Mouse (Mus musculus) MEL (cell line): Measurements from ENCODE around the gene Ddx21. TPM values are rescaled to one million over a fixed set of nuclear protein-coding genes. Genes with fewer than 3 reads are reported as not detected.
A peak's percentile ranks its signal among the peaks of the same experiment; 100 is the strongest.

Experiments
- DNase-seq: peaks from one replicate; pipeline ENCODE4 v3.0.0; 2011; ENCODE audit warnings: low read depth, low spot score
- H3K27ac ChIP-seq: 2 replicates; pipeline ENCODE4 v1.5.1; 2012; ENCODE audit warnings: low read depth, mild to moderate bottlenecking, control low read depth, low read length, moderate library complexity; ENCODE audit not compliant: control insufficient read depth
- H3K27me3 ChIP-seq, 2 experiments: fragments of 150-350 bp in 1 of 2; sonication (generic) in 1 of 2; 2 replicates each; pipeline ENCODE4 v1.6.1; 2012; ENCODE audit warnings: low read length in 2 of 2, mild to moderate bottlenecking in 2 of 2, improper control_type of control experiment in 1 of 2, moderate library complexity in 1 of 2; ENCODE audit not compliant: insufficient read depth in 2 of 2, control insufficient read depth in 1 of 2
- H3K36me3 ChIP-seq, 2 experiments: 2 replicates each; pipeline ENCODE4 v1.6.1; 2012 to 2014; ENCODE audit warnings: low read length in 2 of 2, improper control_type of control experiment in 1 of 2, inconsistent platforms in 1 of 2, mild to moderate bottlenecking in 1 of 2; ENCODE audit not compliant: insufficient read depth in 2 of 2, control insufficient read depth in 1 of 2
- H3K4me1 ChIP-seq, 2 experiments: fragments of 150-350 bp in 1 of 2; sonication (generic) in 1 of 2; 2 replicates each; pipeline ENCODE4 v1.6.1; 2012; ENCODE audit warnings: low read length in 2 of 2, improper control_type of control experiment in 1 of 2, mild to moderate bottlenecking in 1 of 2; ENCODE audit not compliant: insufficient read depth in 2 of 2, control insufficient read depth in 1 of 2
- H3K4me3 ChIP-seq, 2 experiments: fragments of 150-350 bp in 1 of 2; sonication (generic) in 1 of 2; 2 replicates each; pipeline ENCODE4 v1.5.1; 2012; ENCODE audit warnings: low read depth in 2 of 2, low read length in 2 of 2, mild to moderate bottlenecking in 2 of 2, moderate library complexity in 2 of 2, control low read depth in 1 of 2, improper control_type of control experiment in 1 of 2; ENCODE audit not compliant: control insufficient read depth in 1 of 2, insufficient read depth in 1 of 2
- H3K79me2 ChIP-seq: 2 replicates; pipeline ENCODE4 v1.6.1; 2012; ENCODE audit warnings: mild to moderate bottlenecking, low read length, moderate library complexity; ENCODE audit not compliant: control insufficient read depth, poor library complexity, insufficient read depth
- H3K9ac ChIP-seq: 2 replicates; pipeline ENCODE4 v1.6.1; 2012; ENCODE audit warnings: low read depth, mild to moderate bottlenecking, control low read depth, low read length, moderate library complexity; ENCODE audit not compliant: control insufficient read depth, poor library complexity, severe bottlenecking
- H3K9me3 ChIP-seq: fragments of 150-350 bp; sonication (generic); replicated peaks from 2 replicates; pipeline ENCODE4 v1.6.1; 2012; ENCODE audit warnings: mild to moderate bottlenecking, low read length, improper control_type of control experiment, moderate library complexity; ENCODE audit not compliant: insufficient read depth
- BHLHE40 ChIP-seq: IDR thresholded peaks from 2 replicates; pipeline ENCODE4 v1.6.1; 2012; ENCODE audit warnings: low read depth, mild to moderate bottlenecking, inconsistent platforms, low read length, improper control_type of control experiment, borderline replicate concordance
- CHD1 ChIP-seq: IDR thresholded peaks from 2 replicates; pipeline ENCODE4 v1.6.1; 2012; ENCODE audit warnings: low read depth, mild to moderate bottlenecking, inconsistent platforms, low read length, improper control_type of control experiment
- CHD2 ChIP-seq: IDR thresholded peaks from 2 replicates; pipeline ENCODE4 v1.6.1; 2011; ENCODE audit warnings: low read length, improper control_type of control experiment
- CTCF ChIP-seq, 3 experiments: IDR thresholded peaks in 2 of 3; conservative IDR thresholded peaks in 1 of 3; 2 replicates each; pipeline ENCODE4 v1.5.1; 2011 to 2012; ENCODE audit warnings: low read length in 3 of 3, low read depth in 2 of 3, mild to moderate bottlenecking in 2 of 3, improper control_type of control experiment in 1 of 3, inconsistent platforms in 1 of 3, mixed read lengths in 1 of 3, moderate library complexity in 1 of 3; ENCODE audit not compliant: control insufficient read depth in 1 of 3, insufficient read depth in 1 of 3, poor library complexity in 1 of 3, severe bottlenecking in 1 of 3
- E2F4 ChIP-seq: IDR thresholded peaks from 2 replicates; pipeline ENCODE4 v1.6.1; 2011; ENCODE audit warnings: low read depth, low read length, improper control_type of control experiment, borderline replicate concordance
- ELF1 ChIP-seq: IDR thresholded peaks from 2 replicates; pipeline ENCODE4 v1.6.1; 2014; ENCODE audit warnings: low read depth, mild to moderate bottlenecking, inconsistent platforms, low read length, improper control_type of control experiment, moderate library complexity
- ETS1 ChIP-seq: IDR thresholded peaks from 2 replicates; pipeline ENCODE4 v1.6.1; 2012; ENCODE audit warnings: low read depth, mild to moderate bottlenecking, inconsistent platforms, low read length, improper control_type of control experiment, moderate library complexity
- GABPA ChIP-seq: IDR thresholded peaks from 2 replicates; pipeline ENCODE4 v1.6.1; 2012; ENCODE audit warnings: low read depth, mild to moderate bottlenecking, inconsistent platforms, low read length, improper control_type of control experiment, moderate library complexity
- GATA1 ChIP-seq: IDR thresholded peaks from 2 replicates; pipeline ENCODE4 v1.6.1; 2011; ENCODE audit warnings: low read depth, low read length, improper control_type of control experiment
- HCFC1 ChIP-seq: IDR thresholded peaks from 2 replicates; pipeline ENCODE4 v1.6.1; 2012; ENCODE audit warnings: low read depth, mild to moderate bottlenecking, inconsistent platforms, low read length, improper control_type of control experiment, moderate library complexity
- JUND ChIP-seq: IDR thresholded peaks from 2 replicates; pipeline ENCODE4 v1.6.1; 2011; ENCODE audit warnings: low read depth, mild to moderate bottlenecking, improper control_type of control experiment, low read length
- KAT2A ChIP-seq: conservative IDR thresholded peaks from 2 replicates; pipeline ENCODE4 v1.6.1; 2012; ENCODE audit warnings: low read depth, low read length, improper control_type of control experiment, inconsistent platforms
- MAFK ChIP-seq: IDR thresholded peaks from 2 replicates; pipeline ENCODE4 v1.6.1; 2011; ENCODE audit warnings: low read depth, mild to moderate bottlenecking, low read length, improper control_type of control experiment, borderline replicate concordance
- MAX ChIP-seq: IDR thresholded peaks from 2 replicates; pipeline ENCODE4 v1.6.1; 2011; ENCODE audit warnings: low read length, improper control_type of control experiment
- MAZ ChIP-seq: IDR thresholded peaks from 2 replicates; pipeline ENCODE4 v1.6.1; 2012; ENCODE audit warnings: low read depth, mild to moderate bottlenecking, inconsistent platforms, low read length, improper control_type of control experiment
- MEF2A ChIP-seq: IDR thresholded peaks from 2 replicates; pipeline ENCODE4 v1.6.1; 2014; ENCODE audit warnings: low read depth, mild to moderate bottlenecking, inconsistent platforms, low read length, improper control_type of control experiment; ENCODE audit not compliant: poor library complexity, insufficient replicate concordance, severe bottlenecking; ENCODE audit errors: extremely low read depth
- MXI1 ChIP-seq: IDR thresholded peaks from 2 replicates; pipeline ENCODE4 v1.6.1; 2011; ENCODE audit warnings: mild to moderate bottlenecking, low read depth, low read length, improper control_type of control experiment
- MYB ChIP-seq: IDR thresholded peaks from 2 replicates; pipeline ENCODE4 v1.6.1; 2011; ENCODE audit warnings: mild to moderate bottlenecking, low read depth, low read length, improper control_type of control experiment
- MYC ChIP-seq: IDR thresholded peaks from 2 replicates; pipeline ENCODE4 v1.6.1; 2011; ENCODE audit warnings: low read depth, mild to moderate bottlenecking, low read length, improper control_type of control experiment, moderate library complexity
- NELFE ChIP-seq: IDR thresholded peaks from 2 replicates; pipeline ENCODE4 v1.6.1; 2011; ENCODE audit warnings: low read depth, low read length, improper control_type of control experiment
- NRF1 ChIP-seq: IDR thresholded peaks from 2 replicates; pipeline ENCODE4 v1.6.1; 2014; ENCODE audit warnings: low read depth, mild to moderate bottlenecking, inconsistent platforms, low read length, improper control_type of control experiment, moderate library complexity; ENCODE audit not compliant: poor library complexity, insufficient read depth, severe bottlenecking
- POLR2A ChIP-seq, 2 experiments: IDR thresholded peaks; 2 replicates each; pipeline ENCODE4 v1.6.1; 2011 to 2012; ENCODE audit warnings: low read length in 2 of 2, mild to moderate bottlenecking in 2 of 2, control low read depth in 1 of 2, improper control_type of control experiment in 1 of 2, low read depth in 1 of 2, moderate library complexity in 1 of 2; ENCODE audit not compliant: control insufficient read depth in 1 of 2, insufficient read depth in 1 of 2, poor library complexity in 1 of 2
- POLR2AphosphoS2 ChIP-seq: IDR thresholded peaks from 2 replicates; pipeline ENCODE4 v1.6.1; 2011; ENCODE audit warnings: low read length, improper control_type of control experiment
- POLR2AphosphoS5 ChIP-seq: IDR thresholded peaks from 2 replicates; pipeline ENCODE4 v1.6.1; 2012; ENCODE audit warnings: low read depth, borderline replicate concordance, mild to moderate bottlenecking, inconsistent platforms, low read length, moderate library complexity, mixed read lengths
- RAD21 ChIP-seq: IDR thresholded peaks from 2 replicates; pipeline ENCODE4 v1.6.1; 2011; ENCODE audit warnings: mild to moderate bottlenecking, low read depth, low read length, improper control_type of control experiment
- RCOR1 ChIP-seq: IDR thresholded peaks from 2 replicates; pipeline ENCODE4 v1.6.1; 2012; ENCODE audit warnings: low read depth, mild to moderate bottlenecking, inconsistent platforms, low read length, improper control_type of control experiment
- SIN3A ChIP-seq: IDR thresholded peaks from 2 replicates; pipeline ENCODE4 v1.6.1; 2012; ENCODE audit warnings: low read length, improper control_type of control experiment, inconsistent platforms
- SMC3 ChIP-seq: IDR thresholded peaks from 2 replicates; pipeline ENCODE4 v1.6.1; 2011; ENCODE audit warnings: low read depth, low read length, improper control_type of control experiment
- TAL1 ChIP-seq: IDR thresholded peaks from 2 replicates; pipeline ENCODE4 v1.6.1; 2012; ENCODE audit warnings: mild to moderate bottlenecking, inconsistent platforms, low read length, moderate library complexity, mixed read lengths
- TBP ChIP-seq: IDR thresholded peaks from 2 replicates; pipeline ENCODE4 v1.8.0; 2011; ENCODE audit warnings: low read depth, low read length, improper control_type of control experiment
- TCF12 ChIP-seq: IDR thresholded peaks from 2 replicates; pipeline ENCODE4 v1.6.1; 2014; ENCODE audit warnings: low read depth, mild to moderate bottlenecking, inconsistent platforms, low read length, improper control_type of control experiment, moderate library complexity
- UBTF ChIP-seq: IDR thresholded peaks from 2 replicates; pipeline ENCODE4 v1.6.1; 2012; ENCODE audit warnings: low read depth, mild to moderate bottlenecking, inconsistent platforms, low read length, improper control_type of control experiment, moderate library complexity, borderline replicate concordance; ENCODE audit not compliant: insufficient read depth
- USF2 ChIP-seq, 2 experiments: IDR thresholded peaks; 2 replicates each; pipeline ENCODE4 v1.6.1; 2011 to 2012; ENCODE audit warnings: improper control_type of control experiment in 2 of 2, low read length in 2 of 2, borderline replicate concordance in 1 of 2, inconsistent platforms in 1 of 2, low read depth in 1 of 2, mild to moderate bottlenecking in 1 of 2; ENCODE audit not compliant: insufficient read depth in 1 of 2
- ZC3H11A ChIP-seq: IDR thresholded peaks from 2 replicates; pipeline ENCODE4 v1.6.1; 2012; ENCODE audit warnings: low read depth, mild to moderate bottlenecking, inconsistent platforms, low read length, improper control_type of control experiment
- ZKSCAN1 ChIP-seq: IDR thresholded peaks from 2 replicates; pipeline ENCODE4 v1.6.1; 2012; ENCODE audit warnings: low read depth, mild to moderate bottlenecking, inconsistent platforms, low read length, improper control_type of control experiment, moderate library complexity
- ZMIZ1 ChIP-seq: IDR thresholded peaks from 2 replicates; pipeline ENCODE4 v1.6.1; 2012; ENCODE audit warnings: low read depth, mild to moderate bottlenecking, inconsistent platforms, low read length, improper control_type of control experiment, moderate library complexity
- ZNF384 ChIP-seq: IDR thresholded peaks from 2 replicates; pipeline ENCODE4 v1.6.1; 2012; ENCODE audit warnings: low read depth, mild to moderate bottlenecking, inconsistent platforms, low read length, improper control_type of control experiment
- polyA plus RNA-seq, 2 experiments: library from polyadenylated mRNA; stranded (reverse) in 1 of 2; unstranded in 1 of 2; fragments of >175 nt in 1 of 2; fragments of >200 nt in 1 of 2; gene quantifications; 2 replicates each; pipeline versions ENCODE4 v1.2.1 to v1.2.4; 2012; ENCODE audit warnings: low replicate concordance in 2 of 2, low read depth in 1 of 2; ENCODE audit not compliant: insufficient read length in 2 of 2, insufficient read depth in 1 of 2, missing spikeins in 1 of 2
- total RNA-seq: library from RNA; depleted of rRNA; stranded (reverse); fragments of 300-350 nt; gene quantifications from 2 replicates; pipeline ENCODE4 v1.2.3, GENCODE M21; 2012

Gene Ddx21
- total and polyA plus RNA-seq, 3 experiments: 299 to 2,442 (median 386) TPM

DNA sequence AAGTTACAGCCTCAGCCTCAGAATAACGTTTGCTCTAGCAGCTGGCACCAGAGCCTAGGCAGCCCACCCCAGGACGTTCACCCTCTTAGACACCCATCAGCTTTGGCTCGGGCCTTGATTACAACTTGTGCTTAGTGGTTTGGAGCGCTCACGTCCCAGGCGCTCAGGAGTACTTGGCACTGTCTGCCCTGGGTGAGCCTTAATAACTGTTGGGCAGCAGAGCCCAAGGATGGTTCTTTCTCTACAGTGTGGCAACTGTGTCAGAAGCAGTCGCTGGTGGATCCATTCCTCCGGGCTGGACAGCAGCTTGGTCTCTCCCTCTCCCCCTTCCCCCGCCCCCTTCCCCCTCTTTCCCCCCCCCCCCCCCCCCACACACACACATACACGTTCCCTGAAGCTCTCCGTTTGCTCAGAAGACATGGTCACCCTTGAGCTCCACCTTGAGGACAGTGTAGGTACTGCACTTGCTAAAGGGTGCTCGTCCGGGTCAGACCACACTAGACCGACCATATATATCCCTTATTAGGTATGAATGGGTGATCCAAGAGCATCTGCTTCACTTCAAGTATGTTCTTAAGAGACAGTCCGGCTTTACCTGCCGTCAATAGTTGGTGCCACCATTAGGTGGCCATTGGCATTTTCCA, 52.4 kb downstream of the Ddx21 start:
- peaks cover 9 to 20% of the 10 kb centered on the region in 2 experiments for H3K4me1 ChIP-seq
- H3K9ac ChIP-seq: peak overlapping the region; percentile 57
- DNase-seq: peak; percentile 91
- H3K9me3 ChIP-seq: no peaks in the 10 kb centered on the region
- H3K79me2 ChIP-seq: no peaks in the 10 kb centered on the region
- peaks cover 0 to 12% of the 10 kb centered on the region in 2 experiments; a peak in 2 of 4 replicates for H3K36me3 ChIP-seq
- H3K4me3 ChIP-seq: peak overlapping the region; percentile 50 to 53
- H3K27me3 ChIP-seq: no peaks in the 10 kb centered on the region
- H3K27ac ChIP-seq: peak overlapping the region; percentile 8
- TF ChIP-seq MYC (no peak), ZKSCAN1 (no peak), JUND (no peak), CHD2 (no peak), ZMIZ1 (no peak), ZNF384 (peak; percentile 19; the same call in 1 of the 2 replicates), GATA1 (no peak), SMC3 (peak; percentile 67), KAT2A (no peak), E2F4 (no peak), HCFC1 (no peak), TAL1 (no peak), MEF2A (no peak), MAFK (no peak), TCF12 (no peak), ELF1 (no peak), MAZ (peak; percentile 59; the same call in 1 of the 2 replicates), POLR2AphosphoS5 (no peak), SIN3A (no peak), ZC3H11A (peak; percentile 42), MAX (no peak), POLR2A (IDR thresholded peaks at IDR 0.05; ENCODE audit: control insufficient read depth in 1 of 2, insufficient read depth in 1 of 2, low read depth in 1 of 2, low read length in 2 of 2, poor library complexity in 1 of 2) (no peak), MYB (no peak), UBTF (no peak), BHLHE40 (no peak), RAD21 (peak; percentile 58), TBP (no peak), NRF1 (no peak), MXI1 (peak; percentile 55; the same call in 1 of the 2 replicates), GABPA (no peak), USF2 (IDR thresholded peaks at IDR 0.05; ENCODE audit: borderline replicate concordance in 1 of 2, insufficient read depth in 1 of 2, low read depth in 1 of 2, low read length in 2 of 2) (no peak), CTCF (IDR thresholded peaks at IDR 0.05 in 2 of 3, conservative IDR thresholded peaks at IDR 0.05 in 1 of 3; ENCODE audit: control insufficient read depth in 1 of 3, insufficient read depth in 1 of 3, low read depth in 2 of 3, low read length in 3 of 3, poor library complexity in 1 of 3, severe bottlenecking in 1 of 3) (peak; percentile 66 to 94 (median 68)), POLR2AphosphoS2 (no peak), ETS1 (no peak), RCOR1 (no peak), CHD1 (no peak), NELFE (no peak)
